Mouse (Mus musculus) kidney, postnatal 25 days (tissue): ENCODE results near the gene Hsf5.

Experiments used
- DNase-seq, 2 experiments: peaks; one replicate each; pipeline ENCODE4 v3.0.0; 2021; ENCODE audit warnings: mixed read lengths in 2 of 2

The Hsf5 gene

DNA sequence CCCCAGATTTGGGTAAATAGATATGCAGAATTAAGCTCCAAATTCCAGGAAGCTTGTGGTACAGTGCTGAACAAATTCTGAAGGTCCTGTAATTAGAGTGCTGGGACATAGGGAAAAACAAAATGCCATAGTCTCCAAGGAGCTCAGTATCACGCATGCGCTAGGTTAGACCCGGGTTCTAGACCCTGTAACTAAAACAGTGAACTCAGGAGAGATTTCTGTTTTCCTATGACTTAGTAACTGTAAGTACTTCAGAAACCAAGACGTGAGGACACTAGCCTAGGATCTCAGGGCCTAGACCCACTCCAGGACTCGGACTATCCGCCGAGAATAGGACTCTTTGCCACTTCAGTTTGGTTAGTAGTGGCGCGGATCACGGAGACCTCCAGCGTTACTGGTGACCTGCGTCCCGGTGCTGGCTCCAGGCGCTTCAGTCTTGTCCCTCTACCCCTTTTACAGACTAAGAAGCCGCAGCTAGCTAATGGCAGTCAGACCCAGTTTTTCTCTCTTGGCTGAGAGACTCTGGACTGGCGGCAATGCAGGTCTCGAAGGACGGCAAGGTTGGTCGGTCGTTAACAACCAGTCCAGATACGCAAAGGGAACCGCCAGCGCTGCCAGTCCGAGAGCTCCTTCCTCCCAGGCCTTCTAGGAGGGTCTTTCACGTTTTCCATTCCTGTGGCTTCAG, 26.0 kb upstream of the Hsf5 start:
- peak; percentile 42 to 60 for DNase-seq

DNA sequence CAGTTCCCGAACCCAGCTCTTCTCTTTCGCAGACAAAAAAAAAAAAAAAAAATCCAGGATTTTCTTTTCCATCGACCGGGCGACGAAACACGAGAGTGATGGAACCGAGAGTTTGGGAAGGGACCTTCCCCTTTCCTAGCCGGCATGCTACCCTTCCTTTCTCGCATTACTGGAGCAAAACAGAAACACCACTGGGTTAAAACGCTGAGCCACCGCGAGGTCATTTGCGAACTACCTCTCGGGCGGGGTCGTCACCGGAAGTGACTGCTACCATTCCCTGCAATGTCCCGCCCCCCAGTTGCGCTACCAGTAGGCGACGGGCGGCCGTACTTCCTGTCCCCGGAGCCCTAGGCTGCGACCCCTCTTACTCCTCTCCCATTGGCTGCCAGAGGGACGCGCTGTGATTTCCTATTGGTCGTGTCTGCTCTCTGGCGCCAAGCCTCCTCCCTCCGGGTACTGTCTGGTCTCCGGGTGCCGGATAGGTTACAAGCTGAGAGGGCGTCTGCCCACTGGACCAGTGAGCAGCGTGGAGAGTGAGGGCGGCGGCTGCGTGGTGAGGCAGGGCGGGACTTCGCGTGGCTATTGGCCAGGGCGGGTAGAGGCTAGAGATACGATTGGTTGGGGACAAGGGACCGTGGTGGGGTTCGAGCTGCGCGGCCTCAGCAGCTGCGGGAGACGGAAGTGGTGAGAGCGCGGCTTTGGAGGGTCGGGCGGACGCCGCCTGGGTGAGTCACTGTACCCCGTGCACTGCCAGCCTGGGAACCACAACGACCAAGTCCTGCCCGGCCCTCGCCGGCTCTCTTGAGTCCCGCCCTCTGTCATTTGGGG, 25.2 kb upstream of the Hsf5 start, which contains the start of gene Mtmr4:
TSS of gene Mtmr4 (plus strand) at position 637 of the 828 bp plus-strand sequence.
- DNase-seq: peak in 1 of 2 experiments; percentile 99

DNA sequence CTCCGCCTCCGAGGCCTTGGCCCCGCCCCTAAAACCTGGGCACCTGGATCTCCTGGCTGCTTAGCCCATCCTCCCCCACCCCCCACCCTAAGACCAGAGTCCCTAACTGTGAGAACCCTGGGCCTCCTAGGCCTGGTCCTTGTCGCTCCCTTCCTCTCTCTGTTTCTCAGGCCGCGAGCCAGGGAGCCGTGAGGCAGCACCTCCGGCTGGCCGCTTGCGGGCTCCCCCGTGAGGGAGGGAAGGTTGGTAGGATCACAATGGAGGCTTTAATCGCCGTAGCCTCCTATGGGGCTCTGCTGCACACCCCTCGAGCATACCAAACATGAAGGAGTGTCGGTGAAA, 24.6 kb upstream of the Hsf5 start:
- no peak for DNase-seq

DNA sequence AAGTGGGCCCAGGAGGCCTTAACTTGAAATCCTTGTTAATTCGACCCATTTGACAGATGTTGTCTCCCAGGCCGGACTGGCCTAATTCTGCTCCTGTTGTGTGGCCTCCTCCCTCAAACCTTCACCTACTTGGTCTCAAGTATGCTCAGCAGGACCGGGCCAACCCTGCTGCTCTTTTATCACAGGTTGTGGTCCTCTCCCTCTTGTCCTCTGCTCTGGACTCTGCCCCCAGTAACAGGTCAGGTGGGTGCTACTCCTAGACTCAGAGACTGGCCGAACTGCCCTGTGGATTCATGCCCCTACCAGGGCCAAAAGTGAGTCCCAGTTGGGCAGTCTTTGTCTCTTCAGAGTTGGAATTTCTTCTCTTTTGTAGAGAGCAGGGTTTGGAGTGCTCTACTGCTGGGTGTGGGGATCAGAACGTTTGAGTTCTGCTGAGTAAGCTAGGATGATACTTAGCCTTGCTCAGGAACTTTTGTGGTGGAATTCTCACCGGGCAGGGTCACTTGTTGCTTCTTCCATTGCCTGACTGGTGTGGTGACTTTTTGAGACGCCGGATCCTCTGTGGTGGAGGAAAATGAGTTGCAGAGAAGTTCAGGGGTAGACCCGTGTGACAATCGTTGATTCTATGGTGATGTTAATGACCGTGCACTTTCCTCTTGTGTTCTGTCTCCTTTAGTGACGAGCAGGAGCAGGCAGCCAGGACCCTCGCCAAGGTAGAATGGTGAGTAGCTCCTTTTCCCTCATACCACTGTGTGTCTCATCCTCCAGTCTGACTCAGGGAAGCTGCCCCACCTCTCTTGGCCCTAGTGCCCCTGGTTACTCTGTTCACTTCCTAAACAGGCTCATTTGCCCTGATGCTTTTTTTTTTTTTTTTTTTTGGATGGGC, 24.0 kb upstream of the Hsf5 start:
- DNase-seq: peak; percentile 73 to 91

DNA sequence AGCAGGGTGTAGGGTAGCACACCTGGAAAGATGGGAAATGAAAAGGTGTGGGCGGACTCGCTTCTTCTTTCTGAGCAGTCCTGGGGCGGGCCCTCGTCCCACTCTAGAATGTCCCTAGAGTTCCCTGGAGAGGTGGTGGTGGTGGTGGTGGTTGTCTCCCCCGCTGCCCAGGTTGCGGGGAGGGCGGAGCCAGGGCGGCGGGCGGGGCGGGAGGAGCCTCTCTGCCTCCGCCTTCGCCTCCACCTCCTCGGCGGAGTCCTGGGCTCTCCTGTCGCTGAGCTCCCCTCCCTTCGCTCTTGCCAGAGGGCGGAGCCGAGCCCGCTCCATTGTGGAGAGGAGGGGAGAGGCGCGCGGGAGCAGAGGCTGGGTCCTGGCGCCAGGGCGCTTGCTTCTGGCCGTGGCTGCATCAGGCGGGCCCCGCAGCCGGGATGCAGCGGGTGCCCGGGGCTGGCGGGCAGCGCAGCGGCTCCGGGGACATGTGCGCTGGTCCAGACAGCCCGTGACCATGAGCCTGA, 21.6 kb upstream of the Hsf5 start:
- DNase-seq: peak; percentile 88 to 96

DNA sequence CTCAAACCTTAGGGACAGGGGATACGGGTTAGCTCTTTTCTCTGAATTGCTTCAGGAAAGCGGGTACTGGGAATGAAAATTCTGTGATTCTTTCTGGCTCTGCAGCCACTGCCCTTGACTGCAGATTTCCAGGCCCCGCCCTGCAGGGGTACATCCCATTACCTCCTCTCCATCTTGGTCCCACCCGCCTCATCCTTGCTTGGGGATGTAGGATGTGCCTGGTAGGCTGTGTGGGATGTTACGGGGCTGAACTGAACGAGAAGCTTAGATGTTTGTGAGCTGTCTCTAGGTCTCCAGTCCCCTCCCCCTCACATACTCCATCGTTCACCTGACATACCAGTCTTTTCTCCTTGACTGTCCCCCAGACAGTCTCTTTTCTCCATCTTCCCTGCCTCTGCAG, 21.0 kb upstream of the Hsf5 start:
- DNase-seq: no peak

DNA sequence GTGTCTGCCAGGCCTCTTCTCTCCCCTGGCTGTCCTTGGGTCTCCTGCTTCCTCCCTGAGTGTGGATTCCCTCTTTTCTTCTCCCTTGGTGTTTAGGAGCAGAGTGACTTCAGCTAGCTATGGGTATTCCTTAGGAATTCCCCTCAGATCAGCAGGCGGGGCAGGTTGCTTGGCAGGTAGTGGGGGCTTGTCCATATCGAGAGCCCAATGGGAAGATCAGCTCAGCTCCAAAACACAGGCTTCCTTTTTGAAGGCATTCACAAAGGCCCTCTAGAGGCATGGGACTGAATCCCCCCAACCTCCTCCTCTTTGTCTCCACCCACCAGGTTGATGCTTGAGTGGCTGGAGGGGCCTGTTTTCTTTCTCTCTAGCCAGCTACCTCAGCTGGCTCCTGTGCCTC, 20.5 kb upstream of the Hsf5 start:
- DNase-seq: no peak

DNA sequence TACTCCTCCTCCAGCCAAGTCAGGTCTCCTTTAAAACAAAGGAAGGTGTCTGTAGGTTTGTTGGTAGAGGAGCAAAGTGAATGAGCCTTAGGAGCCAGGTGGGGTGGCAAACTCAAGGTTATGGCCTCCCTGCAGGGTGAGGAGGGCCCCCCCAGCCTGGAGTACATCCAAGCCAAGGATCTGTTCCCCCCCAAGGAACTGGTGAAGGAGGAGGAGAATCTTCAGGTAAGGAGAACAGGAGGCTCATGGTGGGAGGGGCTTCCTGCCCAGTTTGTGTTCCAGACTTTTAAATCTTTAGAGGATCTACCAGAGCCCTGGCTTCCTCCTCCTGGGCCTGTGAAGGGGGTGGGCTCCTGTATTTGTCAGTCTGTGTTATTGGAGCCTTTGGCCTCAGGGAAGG, 19.9 kb upstream of the Hsf5 start:
- no peak for DNase-seq

DNA sequence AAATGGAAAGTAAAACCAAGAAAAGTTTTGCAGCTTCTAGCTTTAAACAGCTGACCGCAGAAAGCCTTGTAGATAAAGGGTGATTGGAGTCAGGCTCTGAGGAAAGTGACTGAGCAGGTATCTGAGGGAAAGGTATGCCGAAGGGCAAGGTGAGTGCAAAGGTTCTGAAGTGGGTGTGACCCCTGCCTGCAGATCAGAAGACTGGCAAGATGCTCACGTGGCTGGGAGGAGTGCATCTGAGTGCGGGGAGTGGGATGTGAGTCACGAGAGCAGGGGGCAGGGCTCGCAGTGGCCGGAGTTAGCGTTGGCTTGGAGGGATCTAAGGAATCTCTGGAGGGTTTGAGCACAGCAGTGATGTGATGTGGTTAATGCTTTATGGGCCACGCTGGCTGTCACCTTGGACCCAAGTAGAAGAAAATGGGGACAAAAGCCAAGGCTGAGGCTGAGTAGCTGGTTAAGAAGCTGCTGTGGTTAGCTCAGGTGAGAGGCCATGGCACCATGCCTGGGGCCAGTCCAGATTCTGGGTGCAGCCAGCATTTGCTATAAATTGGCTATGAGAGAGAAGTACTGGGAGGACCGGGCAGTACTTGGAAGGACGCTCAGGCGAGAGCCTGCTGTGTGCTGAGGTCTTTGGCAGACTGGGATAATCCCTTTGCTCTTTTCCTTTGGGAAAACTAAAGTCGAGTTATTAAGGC, 17.4 kb upstream of the Hsf5 start:
- DNase-seq: no peak

DNA sequence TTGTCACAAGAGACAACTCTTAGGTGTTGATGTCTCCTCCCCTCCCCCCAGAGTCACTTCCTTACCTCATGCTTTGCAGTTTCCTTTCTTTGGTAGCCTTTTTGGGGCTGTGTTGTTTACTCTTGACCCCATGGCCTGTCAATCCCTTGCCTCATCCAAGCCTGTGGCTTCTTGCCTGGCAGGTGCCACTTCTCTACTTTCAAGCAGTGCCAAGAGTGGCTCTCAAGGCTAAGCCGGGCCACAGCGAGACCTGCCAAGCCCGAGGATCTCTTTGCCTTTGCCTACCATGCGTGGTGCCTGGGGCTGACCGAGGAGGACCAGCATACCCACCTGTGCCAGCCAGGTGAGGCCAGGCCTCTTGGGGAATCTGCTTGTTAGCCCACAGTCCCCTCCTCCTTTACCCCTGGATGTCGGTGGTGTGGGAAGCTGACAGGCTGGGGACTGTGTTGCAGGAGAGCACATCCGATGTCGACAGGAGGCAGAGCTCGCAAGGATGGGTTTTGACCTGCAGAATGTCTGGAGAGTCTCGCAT, 16.6 kb upstream of the Hsf5 start:
- DNase-seq: no peak

DNA sequence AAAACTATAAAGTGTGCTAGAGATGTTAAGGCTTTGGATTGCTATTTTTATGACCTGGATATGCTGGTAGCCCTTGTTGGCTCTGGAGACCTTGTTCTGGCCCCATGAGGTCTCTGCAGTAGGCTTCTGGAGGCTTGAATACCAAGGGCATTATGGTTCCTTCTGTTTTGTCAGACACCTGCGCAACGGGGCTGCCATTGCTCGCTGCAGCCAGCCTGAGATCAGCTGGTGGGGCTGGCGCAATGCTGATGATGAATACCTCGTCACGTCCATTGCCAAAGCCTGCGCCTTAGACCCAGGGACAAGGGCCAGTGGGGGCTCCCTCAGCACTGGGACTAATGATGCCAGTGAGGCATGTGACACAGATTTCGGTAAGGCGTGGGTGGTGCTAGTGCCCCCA, 14.7 kb upstream of the Hsf5 start:
- DNase-seq: no peak

DNA sequence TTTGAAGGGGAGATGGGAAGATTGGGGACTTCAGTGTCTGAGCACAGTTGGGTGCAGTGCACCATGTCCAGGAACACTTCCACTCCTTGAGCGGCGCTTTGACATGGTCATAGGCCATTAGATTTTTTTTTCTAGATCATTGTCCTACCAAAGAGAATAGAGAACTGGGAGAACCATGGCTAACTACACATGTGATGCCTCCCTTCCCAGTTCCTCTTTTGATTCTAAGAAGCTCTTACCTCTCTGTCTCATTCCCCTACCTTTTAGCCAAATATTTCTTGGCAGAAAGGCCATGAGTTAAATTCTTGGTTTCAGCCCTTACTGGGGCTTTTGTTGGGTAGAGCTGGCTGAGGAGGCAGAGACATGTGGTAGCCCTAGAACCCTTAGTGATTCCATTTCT, 13.4 kb upstream of the Hsf5 start:
- no peak for DNase-seq

DNA sequence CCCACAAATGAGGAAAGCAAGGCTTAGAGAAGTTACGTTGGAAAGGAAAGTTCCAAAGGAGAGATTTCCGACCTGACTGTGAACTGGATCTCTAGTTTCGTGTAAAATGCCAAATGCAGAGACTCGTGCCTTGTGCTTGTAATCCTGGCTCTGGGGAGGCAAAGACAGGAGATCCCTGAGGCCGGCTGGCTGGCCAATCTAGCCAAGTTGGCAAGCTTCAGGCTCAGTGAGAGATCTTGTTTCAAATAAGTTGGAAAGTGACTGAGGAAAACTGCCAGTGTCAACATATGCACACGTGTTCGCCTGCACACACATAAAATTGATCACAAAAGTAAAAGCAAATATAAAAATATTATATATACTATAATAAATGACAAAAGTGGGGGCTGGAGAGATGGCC, 7.7 kb upstream of the Hsf5 start:
- DNase-seq: no peak

DNA sequence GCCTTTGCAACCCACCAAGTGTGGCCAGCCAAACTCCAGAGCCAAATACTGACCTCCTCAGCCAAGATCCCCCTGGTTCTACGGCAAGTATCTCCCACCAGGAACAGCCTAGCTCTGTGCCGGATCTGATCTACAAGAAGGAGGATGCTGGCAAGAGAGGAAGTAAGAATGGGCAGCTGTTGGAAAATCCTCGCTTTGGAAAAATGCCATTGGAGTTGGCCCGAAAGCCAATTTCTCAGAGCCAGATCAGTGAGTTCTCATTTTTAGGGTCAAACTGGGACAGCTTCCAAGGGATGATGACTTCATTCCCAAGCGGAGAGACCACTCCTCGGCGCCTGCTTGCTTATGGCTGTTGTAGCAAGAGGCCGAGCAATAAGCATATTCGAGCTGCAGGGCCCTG, 5.4 kb upstream of the Hsf5 start:
- no peak for DNase-seq

DNA sequence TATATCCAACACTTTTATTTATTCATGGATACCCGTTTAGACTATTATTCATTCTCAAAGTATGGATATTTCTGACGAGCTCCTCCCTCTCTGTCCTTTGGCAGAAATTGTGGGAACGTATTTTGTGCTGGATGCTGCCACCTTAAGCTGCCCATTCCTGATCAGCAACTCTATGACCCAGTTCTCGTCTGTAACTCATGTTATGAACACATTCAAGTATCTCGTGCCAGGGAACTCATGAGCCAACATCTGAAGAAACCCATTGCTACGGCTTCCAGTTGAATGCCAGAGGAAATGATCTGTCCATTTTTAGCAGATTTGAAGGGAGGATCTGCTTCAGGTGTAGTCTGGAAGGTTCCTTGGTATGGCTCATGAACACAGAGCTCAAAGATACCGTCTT, 3.0 kb upstream of the Hsf5 start:
- DNase-seq: no peak

DNA sequence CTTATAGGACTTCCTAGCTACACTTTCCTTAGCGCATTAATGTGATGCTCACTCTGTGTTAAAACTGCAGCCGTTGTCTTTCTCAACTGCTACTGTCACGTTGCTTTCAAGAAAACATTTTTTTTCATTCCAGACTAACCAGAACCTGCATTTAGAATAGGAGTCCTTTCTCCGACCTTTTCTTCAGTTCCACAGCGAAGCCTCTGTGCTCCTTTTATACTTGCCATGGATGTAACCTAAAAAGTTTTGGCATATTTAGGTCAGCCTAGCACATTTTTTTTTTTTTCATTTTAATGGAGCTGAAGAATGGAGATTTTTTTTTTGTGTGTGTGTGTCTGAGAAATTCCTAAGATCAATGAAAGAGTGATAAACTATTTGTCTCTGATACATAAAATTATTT, 1.4 kb upstream of the Hsf5 start:
- no peak for DNase-seq

DNA sequence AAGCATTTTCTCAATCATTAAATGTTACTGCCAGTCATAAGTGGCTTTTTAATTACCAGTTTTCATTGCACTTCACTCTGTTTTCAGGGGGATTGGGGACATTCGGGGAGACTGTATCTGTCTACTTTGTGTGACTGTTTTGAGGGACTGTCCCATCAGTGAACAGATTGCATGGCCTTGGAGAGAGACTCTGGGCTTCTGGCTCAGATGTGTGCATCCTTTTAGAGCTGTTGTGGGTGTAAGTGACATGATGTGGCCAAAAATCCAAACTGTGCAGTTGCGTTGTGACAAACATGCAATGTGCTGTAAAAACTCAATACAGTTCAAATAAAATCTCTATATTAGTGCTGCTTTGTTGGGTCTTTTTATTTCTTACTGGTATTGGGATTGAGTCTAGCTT, 1.0 kb upstream of the Hsf5 start:
- DNase-seq: no peak

DNA sequence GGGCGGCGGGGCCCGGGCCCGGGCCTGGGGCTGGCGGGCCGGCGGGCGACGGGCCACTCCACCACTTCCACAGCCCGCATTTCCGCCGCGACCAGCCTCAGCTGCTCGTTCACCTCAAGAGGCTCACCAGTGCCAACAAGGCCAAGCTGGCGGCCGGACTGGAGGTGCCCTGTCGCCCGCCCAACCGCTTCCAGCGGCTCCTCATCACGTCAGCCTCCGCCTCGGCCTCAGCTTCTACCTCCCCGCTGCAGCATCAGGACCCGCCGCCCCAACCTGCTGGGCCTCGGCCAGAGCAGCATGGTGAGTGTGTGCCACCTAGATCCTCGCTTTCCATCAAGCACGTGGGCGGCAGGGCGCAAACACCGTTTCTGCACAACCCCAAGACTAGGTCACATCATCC, 642 bp downstream of the Hsf5 start:
- DNase-seq: no peak

DNA sequence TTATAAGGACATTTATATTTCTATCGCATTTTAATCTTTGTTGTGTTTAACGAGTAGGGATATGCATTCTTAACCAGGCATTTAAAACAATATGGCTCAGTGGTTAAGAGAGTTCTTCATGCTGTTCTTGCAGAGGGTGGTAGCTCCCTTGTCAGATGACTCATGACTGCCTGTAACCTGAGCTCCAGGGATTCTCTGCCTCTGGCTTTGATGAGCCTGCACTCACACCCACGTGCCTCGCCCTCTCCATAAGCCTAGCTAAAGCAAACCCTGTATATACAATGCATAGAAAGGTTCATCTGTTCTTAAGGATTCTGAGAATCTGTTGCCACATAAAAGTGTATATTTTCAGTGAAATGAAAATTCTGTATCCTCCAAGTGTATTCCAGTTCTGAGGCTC, 6.2 kb downstream of the Hsf5 start:
- no peak for DNase-seq

DNA sequence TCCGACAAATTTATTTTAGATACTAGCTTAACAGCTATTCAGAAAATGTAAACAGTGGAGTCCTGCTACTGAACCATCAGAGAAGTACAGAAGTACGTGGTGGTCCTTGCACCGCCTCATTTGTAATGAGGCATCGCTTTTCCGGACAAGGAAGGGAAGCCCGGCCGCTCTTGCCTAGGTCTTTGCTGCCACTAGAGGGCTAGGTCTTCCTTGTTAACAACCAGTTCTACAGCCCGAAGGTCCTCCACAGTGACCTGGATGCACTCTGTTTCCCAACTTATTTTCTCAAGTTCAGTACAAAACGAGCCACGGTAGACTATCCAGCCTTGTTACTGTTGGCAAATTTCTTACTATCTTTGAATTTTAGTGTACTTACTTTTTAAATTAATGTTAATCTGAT, 12.9 kb downstream of the Hsf5 start:
- DNase-seq: peak in 1 of 2 experiments; percentile 65

DNA sequence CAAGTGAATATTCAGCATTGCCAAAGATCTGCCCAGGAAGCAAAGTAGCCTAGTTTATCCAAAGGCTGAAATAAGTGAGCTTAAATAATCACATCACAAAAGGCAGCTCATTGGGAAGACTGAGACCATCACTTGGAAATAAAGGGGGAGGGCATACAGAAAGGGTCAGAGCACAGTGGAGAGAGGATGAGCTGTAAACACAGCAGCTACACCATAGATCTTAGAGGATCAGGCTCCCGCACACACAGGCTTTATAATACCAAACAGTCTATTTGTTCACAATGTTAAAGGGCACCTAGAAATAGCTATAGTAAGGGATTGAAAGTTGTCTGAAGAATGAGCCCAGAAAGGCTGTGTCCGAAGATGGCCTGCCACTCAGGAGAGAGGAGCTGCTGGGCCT, 21.8 kb downstream of the Hsf5 start:
- no peak for DNase-seq

DNA sequence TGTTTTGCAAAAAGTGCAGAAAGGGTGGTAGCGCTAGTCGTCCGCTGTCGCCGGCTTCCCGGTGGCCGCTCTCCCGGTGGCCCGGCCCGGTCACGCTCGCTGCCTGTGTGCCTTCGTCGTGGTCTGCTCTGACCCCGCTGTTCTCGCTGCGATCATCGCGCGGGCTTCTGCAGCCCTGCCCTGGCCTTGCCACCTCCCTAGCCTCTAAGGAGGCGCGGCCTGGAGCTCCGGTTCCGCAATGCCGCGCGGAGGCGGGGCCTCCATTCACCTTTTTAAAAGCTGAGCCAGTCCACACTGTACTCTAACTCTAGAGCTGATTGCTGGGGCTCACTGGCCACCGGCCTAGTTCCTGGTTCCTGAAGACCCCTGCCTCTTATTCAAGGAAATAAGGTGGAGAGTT, 22.2 kb downstream of the Hsf5 start:
- peak; percentile 75 to 88 for DNase-seq
